Mouse (Mus musculus): Measurements from ENCODE around the gene Olfr1056.
"Not testable (repeated sequence)": the region's sequence is repeated elsewhere in the genome, so short reads cannot be mapped to it uniquely, and the experiment has no call there.

The Olfr1056 gene

DNA sequence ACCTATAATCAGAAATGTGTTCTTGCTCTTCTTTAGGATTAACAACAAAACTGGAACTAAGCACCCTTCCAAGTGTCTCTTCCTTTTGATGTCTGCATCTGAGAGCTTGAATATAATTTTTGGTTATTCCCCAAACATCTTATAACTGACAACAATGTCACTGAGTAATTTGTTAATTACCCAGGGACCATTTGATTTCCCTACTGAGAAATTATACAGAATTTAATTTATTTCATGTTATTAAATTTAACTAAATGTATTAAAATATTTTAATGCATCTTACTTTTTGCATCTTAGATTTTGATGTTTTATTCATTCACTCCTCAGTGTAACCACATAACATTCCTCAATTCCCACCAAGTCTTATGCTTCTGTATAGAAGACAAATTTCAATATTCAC is at the start of gene Olfr1056:
Gene Olfr1056 (minus strand): TSS at position 101 of the 400 bp plus-strand sequence.
- DNase-seq (ENCODE audit: low spot score in 2 of 2): no peak

GRCm38 (mm10) chr2:86395114-86395513 is 32.8 kb upstream of the Olfr1056 start:
- no peak for DNase-seq (ENCODE audit: low spot score in 2 of 2)

GRCm38 (mm10) chr2:86388461-86388860 is 26.2 kb upstream of the Olfr1056 start, which contains the start of gene Olfr1058:
Gene Olfr1058 (minus strand): TSS chr2:86388561.
- not testable (repeated sequence) for DNase-seq (ENCODE audit: low spot score in 2 of 2)

GRCm38 (mm10) chr2:86378293-86378692 is 16.0 kb upstream of the Olfr1056 start, which contains the start of gene Olfr1057:
Gene Olfr1057 (minus strand): TSS chr2:86378393.
- DNase-seq (ENCODE audit: low spot score in 2 of 2): no peak

DNA sequence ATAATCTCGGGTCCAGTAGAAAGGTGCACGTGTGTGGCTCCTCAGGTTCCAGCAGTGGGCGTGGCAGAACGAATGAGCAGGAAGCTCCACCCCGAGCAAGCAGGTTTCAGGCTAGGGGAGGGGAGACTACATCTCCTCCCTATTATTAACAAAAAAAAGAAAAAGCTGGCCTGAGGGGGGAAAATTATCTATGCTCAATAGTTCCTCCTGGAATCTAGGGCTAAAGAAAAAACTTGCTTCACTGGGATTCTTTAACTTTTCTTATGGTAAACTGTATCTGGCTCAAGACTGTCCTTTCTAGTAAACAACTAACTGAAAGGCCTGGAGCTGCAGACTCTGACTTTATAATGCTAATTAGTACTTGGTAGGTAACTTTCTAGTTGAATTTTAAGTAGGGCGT is 4.1 kb upstream of the Olfr1056 start:
- not testable (repeated sequence) for DNase-seq (ENCODE audit: low spot score in 2 of 2)

- DNase-seq (ENCODE audit: low spot score in 2 of 2): not testable (repeated sequence)
Measured at GRCm38 (mm10) chr2:86351751-86352150, 10.5 kb downstream of the Olfr1056 start.

- DNase-seq (ENCODE audit: low spot score in 2 of 2): no peak
Measured at GRCm38 (mm10) chr2:86350184-86350583, 12.1 kb downstream of the Olfr1056 start, which contains the start of gene Olfr1055. Gene Olfr1055 (minus strand): TSS chr2:86350284.

DNA sequence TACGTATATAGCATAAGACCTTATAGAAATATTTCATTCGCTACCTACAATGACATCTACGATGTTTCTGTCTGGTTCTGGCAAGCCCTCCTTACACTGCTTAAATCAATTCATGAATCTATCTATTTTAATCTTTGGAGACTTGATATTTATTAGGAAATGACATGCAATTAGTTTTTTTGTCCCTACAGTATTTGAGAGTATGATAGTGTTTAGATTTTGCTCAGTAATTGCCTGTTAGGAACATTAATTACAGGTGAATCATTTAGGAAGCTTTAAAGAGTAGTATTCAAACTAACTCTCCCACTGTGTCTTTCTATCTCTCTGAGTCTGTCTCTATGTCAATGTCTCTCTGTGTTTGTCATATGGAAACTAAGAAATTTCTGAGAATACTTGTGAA is 26.9 kb downstream of the Olfr1056 start, which contains the start of gene Olfr1054:
Gene Olfr1054 (minus strand): TSS at position 101 of the 400 bp plus-strand sequence.
- no peak for DNase-seq (ENCODE audit: low spot score in 2 of 2)

DNA sequence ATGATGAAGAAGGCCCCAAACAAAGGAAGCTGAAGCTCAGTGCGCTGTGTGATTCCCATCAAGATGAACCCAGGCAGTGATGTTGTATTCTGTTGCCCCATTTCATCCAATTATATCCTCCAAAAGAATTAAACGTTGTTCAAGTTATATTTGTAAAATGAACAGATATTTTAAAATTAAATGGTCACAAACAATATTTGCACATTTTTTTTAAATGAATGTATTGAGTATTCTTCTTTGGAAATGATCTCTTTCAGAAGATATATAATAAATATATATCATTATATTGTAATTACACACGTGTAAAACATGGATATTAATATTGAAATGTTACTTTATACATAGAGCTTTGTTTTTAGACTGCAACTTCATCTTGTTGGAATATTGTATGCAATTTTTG is 47.1 kb downstream of the Olfr1056 start, which contains the start of gene Olfr1053:
Gene Olfr1053 (minus strand): TSS at position 101 of the 400 bp plus-strand sequence.
- DNase-seq (ENCODE audit: low spot score in 2 of 2): no peak
